Mouse (Mus musculus) mature B cell (primary cell): ENCODE measurements around the gene Lrrc32.

Source experiments
- in situ Hi-C: fragments of 300-500 bp; cut with MboI; formaldehyde crosslinking; loops from 2 replicates; pipeline ENCODE4 v1.14.3; 2019

Gene Lrrc32

DNA sequence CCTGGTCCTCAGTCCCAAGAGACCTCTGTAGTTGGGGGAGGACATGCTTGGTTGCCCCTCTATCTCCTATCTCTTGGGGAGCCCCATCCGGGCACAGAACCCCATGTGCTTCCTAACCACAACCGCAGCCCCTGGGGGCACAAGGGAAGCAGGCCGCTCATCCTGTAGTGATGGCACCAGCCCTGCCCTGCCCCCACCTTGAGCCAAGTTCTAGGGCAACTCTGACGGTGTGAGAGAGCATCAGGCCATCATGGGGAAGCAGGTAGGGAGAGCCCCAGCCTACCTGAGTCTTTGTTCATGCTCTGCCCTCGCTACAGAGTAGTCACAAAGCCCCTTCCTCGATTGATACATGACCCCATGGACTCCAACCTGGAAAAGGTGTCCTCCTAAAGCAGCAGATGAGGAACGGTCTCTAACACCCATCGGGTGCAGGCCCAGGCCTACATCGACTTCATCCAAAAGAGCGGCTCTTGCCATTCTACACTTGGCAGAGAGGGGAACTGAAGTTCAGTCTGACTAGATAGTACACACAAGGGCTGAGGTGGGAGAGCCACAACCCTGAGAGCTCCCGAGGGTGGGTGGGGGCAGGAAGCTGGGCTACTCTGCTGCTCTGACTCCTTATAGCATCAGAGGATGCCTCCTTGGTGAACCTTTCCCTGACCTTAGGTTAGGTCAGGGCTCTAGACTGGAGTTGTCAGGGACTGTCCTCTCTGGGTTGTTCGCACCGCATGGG is 519 bp upstream of the Lrrc32 start:
- in situ Hi-C loops = no loop called here

DNA sequence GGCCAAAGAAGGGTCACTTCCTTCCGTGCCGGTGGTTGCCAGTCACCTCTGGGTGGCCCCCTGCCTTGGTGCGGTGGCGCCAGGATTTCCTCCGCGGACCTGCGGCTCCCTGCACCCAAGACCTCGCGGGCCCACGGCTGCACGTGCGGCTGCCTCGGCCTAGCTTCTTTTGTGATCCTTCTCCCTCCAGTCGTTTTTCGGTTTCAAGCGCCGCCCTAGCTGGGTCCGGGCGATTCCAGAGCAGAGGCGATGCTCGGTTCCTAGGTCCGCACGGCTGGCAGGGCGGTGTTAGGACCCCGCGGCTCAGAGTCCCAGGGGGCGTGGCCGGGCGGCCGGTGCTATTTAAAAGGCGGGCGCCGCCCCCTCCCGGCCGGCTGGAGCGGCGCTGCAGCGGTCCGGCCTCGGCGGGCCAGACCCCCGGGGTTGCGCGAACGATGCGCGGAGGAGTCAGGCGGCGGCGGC is 571 bp downstream of the Lrrc32 start:
- in situ Hi-C loops = no loop called here

DNA sequence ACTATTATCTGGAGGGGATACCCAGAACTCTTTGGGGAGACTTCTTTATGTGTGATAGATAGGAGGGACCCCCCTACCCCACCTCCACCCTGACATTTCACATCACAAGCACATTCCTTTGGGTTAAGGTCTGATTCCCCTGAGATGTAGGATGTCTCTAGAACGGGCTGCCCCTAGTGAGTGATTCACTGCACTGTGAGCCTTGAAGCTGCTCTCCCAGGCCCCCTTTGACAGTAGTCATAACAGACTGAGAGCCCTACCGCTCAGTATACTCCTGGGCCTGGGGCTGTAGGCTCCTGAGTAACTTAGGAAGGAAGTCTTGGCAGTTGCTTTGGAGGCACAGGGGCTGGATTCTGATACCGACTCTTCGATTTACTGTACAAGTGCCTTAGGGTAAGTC is 1.2 kb downstream of the Lrrc32 start:
- in situ Hi-C loops = no loop called here

- in situ Hi-C loops = no loop called here
These were observed 1.8 kb downstream of the Lrrc32 start for GRCm38 (mm10) chr7:98490911-98491310.

- in situ Hi-C loops = no loop called here
These were observed 2.5 kb downstream of the Lrrc32 start for GRCm38 (mm10) chr7:98491451-98492200.

DNA sequence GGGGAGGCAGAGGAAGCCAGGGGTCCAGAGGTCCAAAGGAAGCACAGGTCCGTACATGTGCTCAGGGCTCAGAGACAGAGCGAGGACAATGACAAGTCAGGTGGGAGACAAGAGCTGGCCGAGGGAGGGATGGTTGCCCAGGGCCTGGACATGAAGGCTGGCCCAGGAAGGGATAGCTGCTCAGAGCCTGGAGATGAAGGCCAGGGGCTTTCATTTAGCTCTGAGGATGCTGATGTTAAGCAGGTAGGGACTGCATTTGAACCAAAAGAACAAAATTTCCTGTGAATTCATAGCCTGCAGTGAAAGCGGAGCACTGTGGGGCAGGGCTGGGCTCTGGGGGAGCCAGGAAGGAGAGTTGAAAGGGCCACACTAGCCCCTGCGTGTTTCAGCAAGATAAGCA is 3.2 kb downstream of the Lrrc32 start:
- in situ Hi-C loops = no loop called here

DNA sequence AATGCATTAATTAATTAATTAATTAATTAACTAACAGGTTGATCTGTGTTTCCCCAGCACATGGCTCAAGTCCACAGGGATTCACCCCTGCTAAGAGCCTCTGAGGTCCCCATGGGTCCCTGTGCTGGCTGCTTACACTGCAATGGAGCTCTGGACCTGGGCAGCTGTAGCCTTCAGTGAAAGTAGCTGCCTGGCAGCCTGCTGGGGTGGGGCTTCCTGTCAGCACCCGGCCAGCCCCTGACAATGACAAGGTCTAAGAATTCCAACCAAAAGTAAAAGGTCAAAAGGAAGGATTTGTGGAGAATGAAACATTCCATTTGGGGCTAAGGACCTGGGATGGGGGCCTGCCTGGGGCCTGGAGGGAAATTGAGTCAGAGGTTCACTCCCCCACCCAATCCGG is 4.2 kb downstream of the Lrrc32 start:
- in situ Hi-C loops = no loop called here

- in situ Hi-C loops = no loop called here
These were observed 4.9 kb downstream of the Lrrc32 start for GRCm38 (mm10) chr7:98493901-98494480.

GRCm38 (mm10) chr7:98495591-98495990 is 6.5 kb downstream of the Lrrc32 start:
- in situ Hi-C loops = no loop called here

DNA sequence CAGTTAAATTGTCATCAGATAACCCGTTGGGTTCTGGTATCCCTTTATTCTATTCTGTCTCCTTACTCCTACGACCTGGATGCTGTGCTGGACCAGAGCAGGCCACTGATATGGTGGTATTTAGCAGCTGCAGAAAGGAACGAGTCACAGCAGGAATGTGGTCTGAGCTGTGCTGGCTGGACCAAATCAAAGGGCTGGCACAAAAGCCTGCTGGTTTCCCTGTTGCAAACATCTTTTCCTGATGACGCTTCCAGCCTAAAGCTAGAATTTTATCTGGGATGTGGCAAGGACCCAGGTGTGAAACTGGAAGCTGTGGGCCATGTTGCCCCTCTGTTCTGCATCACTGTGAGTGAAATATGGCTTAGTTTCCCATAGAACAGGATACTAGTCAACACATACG is 8.4 kb downstream of the Lrrc32 start:
- in situ Hi-C loops = no loop called here

GRCm38 (mm10) chr7:98498101-98498500 is 9.0 kb downstream of the Lrrc32 start:
- in situ Hi-C loops = no loop called here

DNA sequence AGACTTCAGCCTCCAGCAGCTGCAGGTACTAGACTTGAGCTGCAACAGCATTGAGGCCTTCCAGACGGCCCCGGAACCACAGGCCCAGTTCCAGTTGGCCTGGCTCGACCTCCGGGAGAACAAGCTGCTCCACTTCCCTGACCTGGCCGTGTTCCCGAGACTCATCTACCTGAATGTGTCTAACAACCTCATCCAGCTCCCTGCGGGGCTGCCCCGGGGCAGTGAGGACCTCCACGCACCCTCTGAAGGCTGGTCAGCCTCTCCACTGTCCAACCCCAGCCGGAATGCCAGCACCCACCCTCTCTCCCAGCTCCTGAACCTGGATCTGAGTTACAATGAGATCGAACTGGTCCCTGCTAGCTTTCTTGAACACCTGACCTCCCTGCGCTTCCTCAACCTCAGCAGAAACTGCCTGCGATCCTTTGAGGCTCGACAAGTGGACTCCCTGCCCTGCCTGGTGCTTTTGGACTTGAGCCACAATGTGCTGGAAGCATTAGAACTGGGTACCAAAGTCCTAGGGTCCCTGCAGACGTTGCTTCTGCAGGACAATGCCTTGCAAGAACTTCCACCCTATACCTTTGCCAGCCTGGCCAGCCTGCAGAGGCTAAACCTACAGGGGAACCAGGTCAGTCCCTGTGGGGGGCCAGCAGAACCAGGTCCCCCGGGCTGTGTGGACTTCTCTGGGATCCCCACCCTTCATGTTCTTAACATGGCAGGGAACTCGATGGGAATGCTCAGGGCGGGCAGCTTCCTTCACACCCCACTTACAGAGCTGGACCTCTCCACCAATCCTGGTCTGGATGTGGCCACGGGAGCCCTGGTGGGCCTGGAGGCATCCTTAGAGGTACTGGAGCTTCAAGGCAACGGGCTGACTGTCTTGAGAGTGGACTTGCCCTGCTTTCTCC is 9.8 kb downstream of the Lrrc32 start:
- in situ Hi-C loops = no loop called here

DNA sequence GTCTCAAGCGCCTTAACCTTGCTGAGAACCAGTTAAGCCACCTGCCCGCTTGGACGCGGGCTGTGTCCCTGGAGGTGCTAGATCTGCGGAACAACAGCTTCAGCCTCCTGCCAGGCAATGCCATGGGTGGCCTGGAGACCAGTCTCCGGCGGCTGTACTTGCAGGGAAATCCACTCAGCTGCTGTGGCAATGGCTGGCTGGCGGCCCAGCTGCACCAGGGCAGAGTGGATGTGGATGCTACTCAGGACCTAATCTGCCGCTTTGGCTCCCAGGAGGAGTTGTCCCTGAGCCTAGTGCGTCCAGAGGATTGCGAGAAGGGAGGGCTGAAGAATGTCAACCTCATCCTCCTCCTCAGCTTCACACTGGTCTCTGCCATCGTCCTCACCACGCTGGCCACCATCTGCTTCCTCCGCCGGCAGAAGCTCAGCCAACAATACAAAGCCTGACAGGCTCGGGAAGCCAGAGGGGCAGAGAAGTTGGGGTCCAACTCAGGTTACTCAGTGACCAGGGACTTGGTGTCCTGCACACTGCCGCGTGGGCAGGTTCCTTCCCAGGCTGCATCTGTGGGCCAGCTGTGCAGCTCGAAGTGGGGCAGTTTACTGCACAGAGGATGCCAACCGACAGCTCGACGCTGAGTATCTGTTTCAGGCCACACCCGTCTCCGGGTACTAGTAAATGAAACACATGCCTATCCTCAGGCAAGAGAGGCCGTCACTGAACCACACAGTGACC is 10.6 kb downstream of the Lrrc32 start:
- in situ Hi-C loops = no loop called here

DNA sequence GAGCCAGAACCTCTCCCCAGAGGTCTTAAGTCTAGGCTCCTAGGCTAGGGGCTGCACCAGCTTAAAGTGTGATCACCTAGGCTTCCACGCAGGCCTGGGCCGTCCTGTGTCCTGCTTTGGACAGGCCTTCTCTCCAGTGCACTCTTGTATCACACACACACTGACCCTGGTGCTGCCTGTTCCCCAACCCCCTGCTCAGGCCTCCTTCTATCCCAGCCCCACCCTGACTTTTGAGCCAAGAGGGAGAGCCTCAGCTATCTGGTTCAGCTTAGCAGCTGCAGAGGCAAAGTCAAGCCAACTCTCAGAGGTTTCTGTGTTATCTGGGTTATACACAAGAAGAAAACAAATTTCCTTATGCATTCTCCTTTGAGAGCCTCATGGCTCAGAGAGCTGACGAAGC is 11.4 kb downstream of the Lrrc32 start:
- in situ Hi-C loops = no loop called here

- in situ Hi-C loops = no loop called here
These were observed 12.0 kb downstream of the Lrrc32 start for GRCm38 (mm10) chr7:98501078-98501477.

GRCm38 (mm10) chr7:98502921-98503320 is 13.8 kb downstream of the Lrrc32 start:
- in situ Hi-C loops = no loop called here

GRCm38 (mm10) chr7:98503951-98504647 is 15.0 kb downstream of the Lrrc32 start:
- in situ Hi-C loops = no loop called here

DNA sequence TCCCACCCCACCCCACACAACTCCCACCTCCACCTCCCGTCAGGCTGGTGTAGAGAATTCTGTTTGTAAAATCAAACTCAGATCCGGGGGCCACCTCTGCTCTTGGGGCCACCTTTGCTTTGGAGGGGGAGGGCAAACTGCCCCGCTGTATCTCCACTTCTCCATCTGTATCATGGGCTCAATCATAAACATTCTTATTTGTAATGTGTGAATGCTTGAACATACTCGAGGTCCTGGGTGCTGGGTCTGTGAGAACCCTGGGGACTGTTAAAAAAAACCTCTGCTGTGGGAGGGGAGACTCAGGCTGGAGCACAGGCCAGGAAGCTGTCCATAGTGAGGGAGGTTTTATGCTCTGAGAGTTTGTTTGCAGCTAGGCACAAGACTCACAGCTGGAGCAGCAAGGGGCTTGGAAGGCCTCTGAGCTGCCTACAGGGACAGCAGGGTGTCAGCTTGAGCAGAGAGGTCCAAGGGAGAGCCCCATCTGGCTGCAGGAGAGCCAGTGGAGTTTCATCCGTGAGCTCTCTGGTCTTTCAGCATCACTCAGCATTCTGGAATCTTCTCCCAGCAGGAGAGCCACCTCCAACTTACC is 15.7 kb downstream of the Lrrc32 start:
- in situ Hi-C loops = no loop called here

DNA sequence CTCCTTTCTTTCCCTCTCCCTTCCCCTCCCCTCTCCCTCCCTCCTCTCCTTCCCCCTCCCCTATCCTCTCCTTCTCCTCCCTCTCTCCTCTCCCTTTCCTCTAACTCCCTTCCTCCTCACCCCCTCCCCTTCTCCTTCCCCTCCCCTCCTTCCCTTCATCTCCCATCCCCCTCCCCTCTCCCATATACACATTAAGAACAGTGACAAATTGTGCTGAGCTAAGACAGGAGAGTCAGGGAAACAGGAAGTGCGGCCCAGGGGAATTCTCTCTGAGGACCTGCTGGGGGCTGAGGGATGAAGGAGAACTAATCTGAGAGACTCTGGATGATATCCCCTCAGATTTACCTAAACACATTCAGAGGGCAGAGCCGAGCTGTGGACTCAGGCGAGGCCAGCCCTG is 16.6 kb downstream of the Lrrc32 start:
- in situ Hi-C loops = no loop called here
